Mouse (Mus musculus) forebrain, embryonic 10.5 days (tissue): ENCODE data around the gene Pde4b. TPM values are rescaled to one million over a fixed set of nuclear protein-coding genes. Genes with fewer than 3 reads are reported as not detected.

Source experiments
- DNase-seq: peaks from one replicate; pipeline ENCODE4 v3.0.0-alpha.2; 2017; ENCODE audit warnings: low spot score; ENCODE audit errors: extremely low spot score
- H3K27ac ChIP-seq: fragments of 300-500 bp; sonication (generic); 2 replicates; pipeline ENCODE4 v1.5.1; 2016; ENCODE audit warnings: mild to moderate bottlenecking
- H3K27me3 ChIP-seq: fragments of 300-500 bp; sonication (generic); 2 replicates; pipeline ENCODE4 v1.6.1; 2016; ENCODE audit warnings: mild to moderate bottlenecking; ENCODE audit not compliant: poor library complexity, severe bottlenecking
- H3K36me3 ChIP-seq: fragments of 300-500 bp; sonication (generic); replicated peaks from 2 replicates; pipeline ENCODE4 v1.6.1; 2016; ENCODE audit warnings: mild to moderate bottlenecking, moderate library complexity
- H3K4me1 ChIP-seq: fragments of 300-500 bp; sonication (generic); 2 replicates; pipeline ENCODE4 v1.6.1; 2016
- H3K4me3 ChIP-seq: fragments of 300-500 bp; sonication (generic); 2 replicates; pipeline ENCODE4 v1.5.1; 2016; ENCODE audit warnings: mild to moderate bottlenecking, moderate library complexity
- H3K9me3 ChIP-seq: fragments of 300-500 bp; sonication (generic); 2 replicates; pipeline ENCODE4 v1.6.1; 2016; ENCODE audit warnings: mild to moderate bottlenecking, moderate library complexity
- WGBS: fragments of 180-500 bp; shearing (Covaris S2); methylation state at CpG from one replicate; pipeline ENCODE4 v1.1.7; 2016; 5-methylcytosine and 5-hydroxymethylcytosine counted together
- polyA plus RNA-seq: library from polyadenylated mRNA; unstranded; fragments of >200 nt; fragmentation: Nextera tagmentation; extraction: Ambion mirVana; gene quantifications from 2 replicates; pipeline ENCODE4 v1.2.1, GENCODE M21; 2016

The Pde4b gene
- polyA plus RNA-seq, 1 experiment from 2014 or later, result 6.3 TPM

DNA sequence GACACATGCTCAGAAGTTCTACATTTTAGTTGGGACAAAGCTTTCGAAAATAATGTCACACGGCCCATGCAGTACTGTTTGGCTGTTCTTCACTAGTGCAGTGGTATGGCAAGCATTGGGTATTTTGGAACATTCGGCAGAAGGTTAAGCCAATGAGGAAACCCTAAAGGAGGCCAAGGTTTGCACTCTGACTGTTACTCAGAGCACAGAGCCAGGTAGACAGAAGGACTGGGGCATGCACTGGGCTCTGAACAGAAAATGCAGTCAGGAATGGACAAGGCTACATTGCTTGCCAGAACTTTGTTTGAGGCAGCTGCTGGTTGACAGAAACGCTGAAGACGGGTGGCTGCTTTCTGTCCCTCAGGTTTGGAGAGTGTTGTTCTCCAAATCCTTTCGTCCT, 19.4 kb downstream of the Pde4b start:
- WGBS, result 94% methylated on average over 6 of the region's 6 CpGs
- no peak overlapping the region for H3K27ac ChIP-seq
- no peaks in the 10 kb centered on the region for H3K9me3 ChIP-seq
- H3K27me3 ChIP-seq, result no peaks in the 10 kb centered on the region
- no peak for DNase-seq
- H3K4me3 ChIP-seq, result no peak overlapping the region
- H3K4me1 ChIP-seq, result no peaks in the 10 kb centered on the region
- H3K36me3 ChIP-seq, result no peaks in the 10 kb centered on the region

DNA sequence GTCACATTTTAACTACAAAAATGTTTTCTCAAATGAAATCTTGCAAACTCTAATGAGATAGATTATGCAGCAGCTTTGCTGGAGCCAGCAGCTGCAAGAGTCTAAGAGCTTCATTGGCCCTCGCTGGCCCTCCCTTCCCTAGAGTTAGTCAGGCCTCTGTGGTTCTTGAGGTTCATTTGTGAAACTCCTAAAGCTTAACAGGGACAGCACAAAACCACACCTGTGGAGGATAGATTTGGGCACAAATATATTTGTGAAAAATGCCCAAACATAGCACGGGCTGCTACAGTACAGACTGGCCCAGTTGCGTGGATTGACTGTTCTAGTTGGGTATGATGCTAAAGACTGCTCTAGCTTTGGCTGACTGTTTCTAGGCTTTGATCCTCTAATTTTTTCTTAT, 32.1 kb downstream of the Pde4b start:
- H3K4me1 ChIP-seq, result no peaks in the 10 kb centered on the region
- DNase-seq, result no peak

DNA sequence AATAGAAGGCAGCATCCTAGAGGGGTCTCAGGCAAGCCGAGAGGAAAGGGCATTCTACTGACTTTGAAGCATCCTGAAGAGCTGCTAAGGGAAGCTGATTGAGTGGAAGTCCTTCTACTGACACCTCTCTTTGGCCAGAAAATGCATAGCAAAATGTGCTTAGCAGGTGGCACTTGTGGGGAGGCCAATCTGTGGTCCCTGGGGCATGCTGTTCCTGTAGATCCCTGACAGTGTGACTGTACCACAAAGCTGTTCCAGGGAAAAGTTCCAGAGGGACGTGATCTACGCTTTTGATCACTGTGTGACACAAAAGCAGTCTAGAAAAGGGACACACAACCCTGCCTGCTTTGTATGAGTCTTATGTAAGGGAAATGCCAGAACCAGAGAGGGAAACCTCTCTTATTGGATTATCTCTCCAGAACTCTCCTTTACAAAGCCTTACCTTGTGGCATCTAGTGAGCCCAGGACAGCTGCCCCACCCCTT, 49.1 kb downstream of the Pde4b start:
- no peaks in the 10 kb centered on the region for H3K4me1 ChIP-seq
- 79% methylated on average over 3 of the region's 3 CpGs for WGBS
- H3K9me3 ChIP-seq, result no peaks in the 10 kb centered on the region
- no peaks in the 10 kb centered on the region for H3K27me3 ChIP-seq
- DNase-seq, result no peak
- H3K36me3 ChIP-seq, result no peaks in the 10 kb centered on the region
- H3K27ac ChIP-seq, result no peak overlapping the region
- H3K4me3 ChIP-seq, result no peak overlapping the region

More for the DNA sequence above, 32.1 kb downstream of the Pde4b start:
- Histone ChIP-seq H3K9me3 (no peaks in the 10 kb centered on the region), H3K36me3 (no peaks in the 10 kb centered on the region), H3K4me3 (no peak overlapping the region), H3K27me3 (no peaks in the 10 kb centered on the region), H3K27ac (no peak overlapping the region)
- WGBS, result 92% methylated on average over 3 of the region's 3 CpGs

DNA sequence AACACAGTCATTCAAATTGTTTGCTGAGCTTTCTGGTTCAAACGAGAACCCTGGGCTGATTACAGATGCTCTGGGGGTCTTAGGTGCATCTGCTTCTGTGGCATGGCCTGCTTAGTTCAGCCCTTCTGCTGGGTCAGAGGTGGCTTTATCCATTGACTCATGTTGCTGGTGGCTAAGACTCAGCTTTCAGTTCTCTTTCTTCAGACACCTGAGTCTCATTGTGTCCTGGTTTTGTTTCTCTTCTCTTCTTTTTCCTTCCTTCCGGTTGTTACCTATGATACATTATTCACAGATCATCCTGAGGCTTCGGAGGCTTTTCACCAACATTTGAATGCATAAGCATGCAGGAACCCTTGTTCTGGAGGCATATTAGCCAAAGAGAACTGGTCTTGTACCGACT, 51.0 kb downstream of the Pde4b start:
- Histone ChIP-seq H3K4me3 (no peak overlapping the region), H3K4me1 (no peaks in the 10 kb centered on the region), H3K9me3 (no peaks in the 10 kb centered on the region), H3K27ac (no peak overlapping the region), H3K36me3 (no peaks in the 10 kb centered on the region), H3K27me3 (no peaks in the 10 kb centered on the region)
- WGBS, result 82% methylated on average over 4 of the region's 4 CpGs
- DNase-seq, result no peak

DNA sequence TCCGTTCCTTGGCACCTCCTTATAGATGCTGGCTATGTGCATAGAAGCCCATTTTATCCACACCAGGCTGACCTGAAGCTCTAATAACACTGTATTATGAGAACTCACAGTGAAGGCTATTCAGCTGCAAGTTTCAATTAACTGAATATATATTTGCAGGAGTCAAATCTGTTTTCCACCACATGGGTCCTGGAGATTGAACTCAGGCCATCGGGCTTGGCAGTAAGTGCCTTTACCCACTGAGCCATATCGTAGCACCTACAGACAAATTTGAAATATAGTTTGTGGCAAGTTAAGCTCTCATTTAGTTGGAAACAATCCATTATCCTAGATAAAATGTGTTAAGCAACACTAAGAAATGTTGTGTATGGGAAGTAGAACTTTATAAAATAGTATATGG, 53.9 kb downstream of the Pde4b start:
- H3K36me3 ChIP-seq, result no peaks in the 10 kb centered on the region
- H3K4me3 ChIP-seq, result no peak overlapping the region
- no peaks in the 10 kb centered on the region for H3K4me1 ChIP-seq
- H3K27ac ChIP-seq, result no peak overlapping the region
- no peaks in the 10 kb centered on the region for H3K9me3 ChIP-seq
- no peak for DNase-seq
- H3K27me3 ChIP-seq, result no peaks in the 10 kb centered on the region
- 96% methylated on average over 3 of the region's 3 CpGs for WGBS

DNA sequence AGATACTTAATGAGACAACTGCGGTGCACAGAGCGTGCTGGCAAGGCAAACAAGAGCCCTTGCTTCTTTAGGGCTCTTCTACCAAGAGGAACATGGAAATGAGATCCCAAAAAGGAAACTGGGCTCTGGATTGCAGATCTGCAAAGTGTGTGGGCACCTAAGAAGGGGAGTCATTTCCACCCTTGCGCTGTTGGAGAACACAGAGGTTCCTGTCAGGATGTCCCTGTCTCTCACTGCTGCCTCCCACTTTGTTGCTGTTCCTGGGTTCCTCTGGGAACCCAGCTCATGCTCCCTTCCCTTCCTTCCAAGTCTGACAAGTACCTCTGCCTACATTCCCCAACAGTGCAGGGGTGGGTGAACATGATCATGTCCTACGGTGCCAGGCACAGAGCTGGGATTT, 61.4 kb downstream of the Pde4b start:
- WGBS, result 93% methylated on average over 4 of the region's 4 CpGs
- no peak for DNase-seq

DNA sequence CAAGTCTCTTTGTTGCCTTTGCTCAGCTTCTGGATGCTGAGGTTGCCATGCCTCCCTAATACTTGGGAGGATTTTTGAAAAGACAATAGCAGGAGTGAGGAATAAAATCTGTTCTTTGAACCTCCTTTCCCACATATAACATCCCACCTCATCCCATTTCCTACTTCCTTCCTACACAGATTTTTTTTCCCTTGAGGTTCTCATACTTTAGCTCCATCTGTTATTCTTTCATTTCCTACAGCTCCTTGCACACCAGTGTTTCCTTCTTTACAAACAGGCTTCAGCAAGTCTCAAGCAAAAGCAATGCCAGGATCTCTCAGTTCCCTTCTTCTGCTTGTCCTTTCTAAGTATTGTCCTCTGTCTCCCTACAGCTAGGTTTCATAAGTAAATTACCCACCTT, 71.8 kb downstream of the Pde4b start:
- H3K4me1 ChIP-seq, result no peaks in the 10 kb centered on the region
- H3K9me3 ChIP-seq, result no peaks in the 10 kb centered on the region
- H3K27me3 ChIP-seq, result no peaks in the 10 kb centered on the region
- H3K4me3 ChIP-seq, result no peak overlapping the region
- DNase-seq, result no peak
- H3K27ac ChIP-seq, result no peak overlapping the region
- H3K36me3 ChIP-seq, result no peaks in the 10 kb centered on the region

More for the DNA sequence above, 61.4 kb downstream of the Pde4b start:
- H3K4me3 ChIP-seq, result no peak overlapping the region
- H3K27ac ChIP-seq, result no peak overlapping the region
- H3K27me3 ChIP-seq, result no peaks in the 10 kb centered on the region
- no peaks in the 10 kb centered on the region for H3K9me3 ChIP-seq
- no peaks in the 10 kb centered on the region for H3K36me3 ChIP-seq
- H3K4me1 ChIP-seq, result no peaks in the 10 kb centered on the region

DNA sequence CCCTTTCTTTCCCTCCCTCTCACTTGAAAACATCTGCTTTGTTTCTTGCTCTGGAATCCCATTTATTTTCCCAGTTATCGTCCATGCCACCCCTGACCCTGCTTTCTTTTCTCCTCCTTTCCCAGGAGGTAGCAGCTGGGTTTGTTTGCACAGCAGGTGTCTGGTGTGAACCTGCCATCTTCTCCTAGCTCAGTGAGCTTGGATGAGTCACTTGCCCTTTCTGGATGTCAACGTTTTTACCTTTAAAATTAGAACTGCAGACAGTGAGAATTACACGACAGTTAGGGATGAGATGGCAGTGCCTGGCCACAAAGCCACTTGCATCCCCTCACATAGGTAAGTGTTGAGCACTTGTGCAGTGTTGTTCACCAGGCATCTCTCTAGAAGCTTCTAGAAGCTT, 84.3 kb downstream of the Pde4b start:
- Histone ChIP-seq H3K9me3 (no peaks in the 10 kb centered on the region), H3K4me1 (peaks cover 5% of the 10 kb centered on the region; the same call in 1 of the 2 replicates), H3K27ac (no peak overlapping the region), H3K27me3 (no peaks in the 10 kb centered on the region), H3K36me3 (no peaks in the 10 kb centered on the region), H3K4me3 (no peak overlapping the region)
- 56% methylated on average over 3 of the region's 3 CpGs for whole genome bisulfite sequencing
- DNase-seq, result no peak

DNA sequence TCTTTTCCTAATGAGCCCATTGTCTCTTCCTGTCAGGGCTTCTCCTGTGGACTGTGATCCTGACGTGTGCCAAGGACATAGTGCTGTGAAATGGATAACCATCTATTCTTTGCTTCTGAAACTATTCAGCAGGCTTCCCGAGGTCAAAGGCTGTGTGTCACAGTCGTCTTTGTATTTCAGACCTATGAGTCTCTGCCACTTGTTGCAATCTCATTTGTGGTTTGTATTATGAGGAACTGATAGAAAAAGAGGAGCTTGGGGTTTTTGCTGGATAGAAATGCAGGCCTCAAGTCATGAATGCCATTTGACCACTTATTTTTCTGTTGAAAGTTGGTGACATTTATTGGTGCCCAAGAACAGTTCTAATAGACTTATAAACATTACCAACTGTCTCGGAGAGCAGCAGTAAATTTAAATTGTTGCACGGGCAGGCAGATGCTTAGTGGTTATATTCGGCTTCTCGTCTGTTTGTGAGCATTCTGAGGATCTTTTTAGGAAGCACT, 85.4 kb downstream of the Pde4b start:
- H3K27me3 ChIP-seq, result no peaks in the 10 kb centered on the region
- H3K36me3 ChIP-seq, result no peaks in the 10 kb centered on the region
- peaks cover 5% of the 10 kb centered on the region; the same call in 1 of the 2 replicates for H3K4me1 ChIP-seq
- H3K4me3 ChIP-seq, result no peak overlapping the region
- no peak overlapping the region for H3K27ac ChIP-seq
- H3K9me3 ChIP-seq, result no peaks in the 10 kb centered on the region
- WGBS, result 70% methylated on average over 7 of the region's 7 CpGs
- no peak for DNase-seq

DNA sequence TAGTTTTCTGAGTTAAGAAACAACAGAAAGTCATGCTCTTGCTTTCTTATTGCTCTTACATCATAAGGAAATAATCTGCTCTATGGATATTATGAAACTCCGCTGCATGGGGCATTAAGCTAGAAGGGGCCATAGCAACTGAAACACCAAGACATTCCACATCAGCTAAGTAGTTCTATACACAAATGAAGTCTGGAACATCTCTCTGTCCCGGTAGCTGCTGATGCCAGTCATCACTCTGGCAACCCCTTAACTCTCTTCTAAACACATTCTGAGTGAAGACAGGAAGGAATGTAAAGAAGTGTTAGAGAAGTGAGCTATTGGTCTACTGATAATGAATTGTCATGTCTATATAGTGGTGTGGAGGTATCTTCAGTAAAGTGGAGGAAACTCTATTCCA, 88.6 kb downstream of the Pde4b start:
- WGBS, result 84% methylated on average over 2 of the region's 2 CpGs
- Histone ChIP-seq H3K4me1 (peaks cover 5% of the 10 kb centered on the region; the same call in 1 of the 2 replicates), H3K27me3 (no peaks in the 10 kb centered on the region), H3K36me3 (no peaks in the 10 kb centered on the region), H3K4me3 (no peak overlapping the region), H3K9me3 (no peaks in the 10 kb centered on the region), H3K27ac (no peak overlapping the region)
- no peak for DNase-seq

DNA sequence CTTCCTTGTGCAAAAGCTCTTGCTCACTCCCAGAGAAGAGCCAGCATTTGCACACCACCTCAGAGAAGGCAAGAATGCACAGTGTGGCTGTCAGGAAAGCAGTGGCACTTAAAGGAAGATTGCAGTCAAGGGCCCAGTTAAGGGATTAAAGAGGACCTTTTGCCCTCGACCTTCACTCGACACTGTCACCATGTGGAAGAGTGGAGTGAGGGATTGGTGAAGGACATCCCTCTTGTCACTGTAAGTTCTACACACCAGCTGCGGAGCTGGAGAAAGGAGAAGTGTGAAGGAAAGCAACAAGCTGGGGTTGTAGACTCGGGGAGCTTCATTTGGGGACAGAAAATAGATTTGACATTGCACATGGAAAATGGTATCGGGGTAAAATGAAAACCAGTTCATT, 89.9 kb downstream of the Pde4b start:
- peaks cover 5% of the 10 kb centered on the region; the same call in 1 of the 2 replicates for H3K4me1 ChIP-seq
- no peak overlapping the region for H3K27ac ChIP-seq
- H3K9me3 ChIP-seq, result no peaks in the 10 kb centered on the region
- WGBS, result 84% methylated on average over 5 of the region's 5 CpGs
- no peaks in the 10 kb centered on the region for H3K27me3 ChIP-seq
- H3K4me3 ChIP-seq, result no peak overlapping the region
- H3K36me3 ChIP-seq, result no peaks in the 10 kb centered on the region
- no peak for DNase-seq

DNA sequence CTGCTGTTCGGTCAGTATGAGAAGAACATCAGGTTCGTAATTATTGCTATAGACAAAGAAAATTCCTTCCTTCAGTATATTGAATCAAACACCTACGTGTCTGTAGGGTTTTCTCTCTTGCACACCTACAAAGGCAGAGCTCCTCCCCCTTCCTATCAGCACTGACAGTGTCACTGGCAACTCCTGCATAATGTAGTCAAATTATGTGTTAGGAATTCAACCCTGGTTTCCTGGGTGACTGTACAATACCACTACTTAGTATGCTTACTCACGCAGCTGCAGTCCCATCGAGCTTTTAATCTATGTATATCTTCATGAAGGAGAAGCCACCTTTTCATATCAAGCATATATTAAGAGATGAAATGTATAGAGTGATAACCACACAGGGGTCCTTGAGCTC, 99.5 kb downstream of the Pde4b start:
- 86% methylated on average over 5 of the region's 5 CpGs for WGBS

DNA sequence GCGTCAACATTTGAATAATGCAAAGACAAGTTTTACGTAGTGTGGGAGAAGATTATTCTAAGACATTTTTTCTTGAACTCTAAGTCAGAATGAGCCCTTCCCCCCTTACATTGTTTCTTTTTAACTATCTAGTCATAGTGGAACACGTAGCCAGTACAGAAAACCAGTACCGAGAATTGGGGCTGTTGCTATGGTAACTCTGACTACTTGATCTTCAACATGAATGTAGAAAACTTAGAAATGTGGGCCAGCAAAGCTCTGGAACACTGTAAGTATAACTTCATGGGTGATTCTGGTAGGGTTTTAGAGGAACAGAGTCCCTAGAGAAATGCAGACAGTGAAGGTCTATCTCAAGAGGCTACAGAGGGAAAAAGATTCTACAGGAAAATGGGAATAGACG, 110.4 kb downstream of the Pde4b start:
- DNase-seq, result no peak
- H3K27me3 ChIP-seq, result no peaks in the 10 kb centered on the region
- H3K36me3 ChIP-seq, result no peaks in the 10 kb centered on the region
- H3K27ac ChIP-seq, result no peak overlapping the region
- 92% methylated on average over 5 of the region's 5 CpGs for WGBS
- H3K4me1 ChIP-seq, result 0 out of 2 replicates have a peak, but pooled peaks cover 4% of the 10 kb centered on the region
- H3K9me3 ChIP-seq, result no peaks in the 10 kb centered on the region
- no peak overlapping the region for H3K4me3 ChIP-seq

More for the DNA sequence above, 99.5 kb downstream of the Pde4b start:
- no peak for DNase-seq
- no peak overlapping the region for H3K27ac ChIP-seq
- no peaks in the 10 kb centered on the region for H3K36me3 ChIP-seq
- no peaks in the 10 kb centered on the region for H3K4me1 ChIP-seq
- no peak overlapping the region for H3K4me3 ChIP-seq
- no peaks in the 10 kb centered on the region for H3K27me3 ChIP-seq
- H3K9me3 ChIP-seq, result no peaks in the 10 kb centered on the region; the same call in 1 of the 2 replicates

DNA sequence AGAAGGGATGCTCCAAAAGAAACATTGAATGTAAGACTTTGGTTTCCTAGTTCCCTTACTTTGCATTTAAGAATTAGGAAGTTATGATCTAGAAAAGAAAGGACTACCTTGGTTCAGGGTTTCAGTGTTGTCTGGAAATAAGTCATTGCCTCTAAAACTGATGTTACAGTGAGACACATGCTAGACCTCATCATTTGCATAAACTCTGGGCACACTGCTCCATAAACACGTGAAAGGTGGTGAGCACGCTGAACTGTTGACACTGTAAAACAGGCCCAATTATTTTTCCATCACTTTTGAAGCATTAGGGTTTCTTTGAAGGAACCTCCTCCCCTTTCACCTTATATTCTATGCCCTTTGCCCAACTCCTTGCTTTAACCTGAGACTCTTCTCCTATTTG, 122.4 kb downstream of the Pde4b start:
- 96% methylated on average over 2 of the region's 2 CpGs for WGBS
- H3K27ac ChIP-seq, result no peak overlapping the region
- H3K4me1 ChIP-seq, result no peaks in the 10 kb centered on the region
- H3K9me3 ChIP-seq, result no peaks in the 10 kb centered on the region
- DNase-seq, result no peak
- H3K36me3 ChIP-seq, result no peaks in the 10 kb centered on the region
- H3K27me3 ChIP-seq, result no peaks in the 10 kb centered on the region
- no peak overlapping the region for H3K4me3 ChIP-seq
